Mouse (Mus musculus) thymus, adult 2 months (tissue): ENCODE data around the gene Alx3.

ENCODE experiments used
- CTCF ChIP-seq: fragments of 200-500 bp; IDR thresholded peaks from 2 replicates; pipeline ENCODE4 v1.5.1; 2012; ENCODE audit warnings: mild to moderate bottlenecking, control low read depth, low read length, moderate library complexity, borderline replicate concordance; ENCODE audit not compliant: control insufficient read depth, poor library complexity, insufficient read depth; ENCODE audit errors: extremely low read depth
- POLR2A ChIP-seq: fragments of 200-500 bp; IDR thresholded peaks from 2 replicates; pipeline ENCODE4 v1.6.1; 2012; ENCODE audit warnings: mild to moderate bottlenecking, low read length, control low read depth, moderate library complexity; ENCODE audit not compliant: control insufficient read depth, poor library complexity, insufficient read depth; ENCODE audit errors: extremely low read depth

GRCm38 (mm10) chr3:107596559-107596958 is 1.7 kb downstream of the Alx3 start:
- no peak for TF ChIP-seq CTCF
- no peak for TF ChIP-seq POLR2A
